Mouse (Mus musculus) lung, embryonic 16.5 days (tissue): ENCODE results near the gene Eps8l1. TPM values are rescaled to one million over a fixed set of nuclear protein-coding genes. Genes with fewer than 3 reads are reported as not detected.

ENCODE experiments used
- ATAC-seq: fragments of 200-750 bp; cut with Nextera tagmentation; 2 replicates; pipeline ENCODE4 v1.8.0; 2017; ENCODE audit warnings: low read depth, mild to moderate bottlenecking, moderate library complexity
- H3K27ac ChIP-seq: fragments of 300-500 bp; sonication (generic); 2 replicates; pipeline ENCODE4 v1.5.1; 2014; ENCODE audit warnings: mild to moderate bottlenecking, control low read depth, low read length
- H3K27me3 ChIP-seq: fragments of 300-500 bp; sonication (generic); 2 replicates; pipeline ENCODE4 v1.6.1; 2014; ENCODE audit warnings: low read depth, low read length, mixed read lengths; ENCODE audit not compliant: control insufficient read depth, insufficient read depth
- H3K36me3 ChIP-seq: fragments of 300-500 bp; sonication (generic); 2 replicates; pipeline ENCODE4 v1.6.1; 2014; ENCODE audit warnings: low read length; ENCODE audit not compliant: control insufficient read depth, insufficient read depth
- H3K4me1 ChIP-seq: fragments of 300-500 bp; sonication (generic); replicated peaks from 2 replicates; pipeline ENCODE4 v1.6.1; 2014; ENCODE audit warnings: low read length, mixed read lengths; ENCODE audit not compliant: control insufficient read depth, insufficient read depth
- H3K4me2 ChIP-seq: fragments of 300-500 bp; sonication (generic); 2 replicates; pipeline ENCODE4 v1.6.1; 2014; ENCODE audit warnings: low read depth, low read length, control low read depth
- H3K4me3 ChIP-seq: fragments of 300-500 bp; sonication (generic); 2 replicates; pipeline ENCODE4 v1.5.1; 2014; ENCODE audit warnings: mild to moderate bottlenecking, low read length, control low read depth
- H3K9ac ChIP-seq: fragments of 300-500 bp; sonication (generic); 2 replicates; pipeline ENCODE4 v1.6.1; 2014; ENCODE audit warnings: low read length, control low read depth
- H3K9me3 ChIP-seq: fragments of 300-500 bp; sonication (generic); 2 replicates; pipeline ENCODE4 v1.6.1; 2016; ENCODE audit warnings: low read length; ENCODE audit not compliant: control insufficient read depth
- WGBS: fragments of 180-500 bp; shearing (Covaris S2); extraction: QIAGEN DNeasy Blood & Tissue Kit; methylation state at CpG from one replicate; pipeline ENCODE4 v1.1.7; 2014; 5-methylcytosine and 5-hydroxymethylcytosine counted together
- polyA plus RNA-seq: library from polyadenylated mRNA; unstranded; fragments of >200 nt; fragmentation: Nextera tagmentation; extraction: Ambion mirVana; gene quantifications from 2 replicates; pipeline ENCODE4 v1.2.1, GENCODE M21; 2015

Gene Eps8l1
- polyA plus RNA-seq, 1 experiment from 2014 or later = 21.3 TPM

GRCm38 (mm10) chr7:4493991-4494390 lies 33.5 kb downstream of the Eps8l1 start:
- Histone ChIP-seq H3K4me2 (no peak overlapping the region), H3K36me3 (peaks cover 13% of the 10 kb centered on the region), H3K27ac (no peak overlapping the region), H3K4me1 (peaks cover 16% of the 10 kb centered on the region), H3K4me3 (no peak overlapping the region), H3K9me3 (no peaks in the 10 kb centered on the region), H3K27me3 (no peaks in the 10 kb centered on the region), H3K9ac (no peak overlapping the region)
- 72% methylated on average over 1 of the region's 1 CpGs for WGBS
- no peak for ATAC-seq

GRCm38 (mm10) chr7:4496468-4496867 lies 36.0 kb downstream of the Eps8l1 start:
- no peaks in the 10 kb centered on the region for H3K9me3 ChIP-seq
- H3K9ac ChIP-seq = no peak overlapping the region
- no peak overlapping the region for H3K27ac ChIP-seq
- peaks cover 7% of the 10 kb centered on the region for H3K36me3 ChIP-seq
- ATAC-seq = no peak
- no peaks in the 10 kb centered on the region for H3K27me3 ChIP-seq
- no peak overlapping the region for H3K4me3 ChIP-seq
- H3K4me1 ChIP-seq = peaks cover 29% of the 10 kb centered on the region
- 87% methylated on average over 3 of the region's 3 CpGs for WGBS
- H3K4me2 ChIP-seq = no peak overlapping the region

GRCm38 (mm10) chr7:4497271-4497903 lies 36.9 kb downstream of the Eps8l1 start:
- Histone ChIP-seq H3K9ac (no peak overlapping the region), H3K27me3 (no peaks in the 10 kb centered on the region), H3K9me3 (no peaks in the 10 kb centered on the region), H3K4me1 (peaks cover 27% of the 10 kb centered on the region), H3K36me3 (peaks cover 7% of the 10 kb centered on the region; the same call in 1 of the 2 replicates), H3K4me2 (no peak overlapping the region), H3K4me3 (no peak overlapping the region), H3K27ac (no peak overlapping the region)
- 89% methylated on average over 9 of the region's 9 CpGs for WGBS
- ATAC-seq = no peak

- peaks cover 7% of the 10 kb centered on the region; the same call in 1 of the 2 replicates for H3K36me3 ChIP-seq
- H3K9ac ChIP-seq = peak overlapping the region; percentile 30; the same call in 1 of the 2 replicates
- no peaks in the 10 kb centered on the region for H3K27me3 ChIP-seq
- no peaks in the 10 kb centered on the region for H3K9me3 ChIP-seq
- peak; percentile 16 for ATAC-seq
- 19% methylated on average over 9 of the region's 9 CpGs for WGBS
- no peak overlapping the region for H3K4me3 ChIP-seq
- peaks cover 26% of the 10 kb centered on the region for H3K4me1 ChIP-seq
- H3K27ac ChIP-seq = peak overlapping the region; percentile 36
- H3K4me2 ChIP-seq = peak overlapping the region; percentile 5; the same call in 1 of the 2 replicates
Observed at GRCm38 (mm10) chr7:4498251-4498650, 37.8 kb downstream of the Eps8l1 start.

- Histone ChIP-seq H3K9me3 (no peaks in the 10 kb centered on the region), H3K4me3 (no peak overlapping the region), H3K27ac (no peak overlapping the region), H3K4me1 (peaks cover 26% of the 10 kb centered on the region), H3K9ac (peak overlapping the region; percentile 33), H3K4me2 (no peak overlapping the region), H3K27me3 (no peaks in the 10 kb centered on the region), H3K36me3 (peaks cover 7% of the 10 kb centered on the region; the same call in 1 of the 2 replicates)
- no peak for ATAC-seq
- 88% methylated on average over 4 of the region's 4 CpGs for WGBS
Observed at GRCm38 (mm10) chr7:4499034-4499433, 38.6 kb downstream of the Eps8l1 start.

GRCm38 (mm10) chr7:4500892-4501471 lies 40.5 kb downstream of the Eps8l1 start:
- Histone ChIP-seq H3K9me3 (no peaks in the 10 kb centered on the region), H3K36me3 (peaks cover 5% of the 10 kb centered on the region; the same call in 1 of the 2 replicates), H3K27me3 (no peaks in the 10 kb centered on the region), H3K4me2 (peak overlapping the region; percentile 56), H3K4me3 (peak overlapping the region; percentile 73), H3K27ac (peak overlapping the region; percentile 96), H3K9ac (peak overlapping the region; percentile 91), H3K4me1 (peaks cover 26% of the 10 kb centered on the region)
- peak; percentile 21 for ATAC-seq
- under 1% methylated on average over 40 of the region's 52 CpGs for WGBS

GRCm38 (mm10) chr7:4501558-4502397 lies 41.3 kb downstream of the Eps8l1 start, which contains the start of gene Ppp1r12c:
Ppp1r12c (minus strand) TSS chr7:4501680.
- Histone ChIP-seq H3K27ac (peak within 1 kb of the TSS; percentile 96), H3K4me3 (peak within 1 kb of the TSS; percentile 73), H3K36me3 (peaks cover 1% of the 10 kb centered on the region; the same call in 1 of the 2 replicates), H3K9me3 (no peaks in the 10 kb centered on the region), H3K9ac (peak within 1 kb of the TSS; percentile 91), H3K27me3 (no peaks in the 10 kb centered on the region), H3K4me2 (peak within 1 kb of the TSS; percentile 56), H3K4me1 (peaks cover 26% of the 10 kb centered on the region)
- ATAC-seq = peak; percentile 95
- WGBS = under 1% methylated on average over 62 of the region's 62 CpGs

- 10% methylated on average over 14 of the region's 14 CpGs for WGBS
- Histone ChIP-seq H3K4me3 (peak overlapping the region; percentile 73), H3K27ac (no peak overlapping the region; the same call in 1 of the 2 replicates), H3K4me2 (peak overlapping the region; percentile 55), H3K9me3 (no peaks in the 10 kb centered on the region), H3K4me1 (peaks cover 26% of the 10 kb centered on the region), H3K36me3 (no peaks in the 10 kb centered on the region), H3K27me3 (no peaks in the 10 kb centered on the region), H3K9ac (peak overlapping the region; percentile 91)
- no peak for ATAC-seq
Observed at GRCm38 (mm10) chr7:4502421-4503090, 42.1 kb downstream of the Eps8l1 start.
